Mouse (Mus musculus) urinary bladder, postnatal 25 days (tissue): ENCODE data around the gene Chst14.

Experiments
- DNase-seq: peaks from one replicate; pipeline ENCODE4 v3.0.0; 2022; ENCODE audit warnings: low spot score

Gene Chst14

DNA sequence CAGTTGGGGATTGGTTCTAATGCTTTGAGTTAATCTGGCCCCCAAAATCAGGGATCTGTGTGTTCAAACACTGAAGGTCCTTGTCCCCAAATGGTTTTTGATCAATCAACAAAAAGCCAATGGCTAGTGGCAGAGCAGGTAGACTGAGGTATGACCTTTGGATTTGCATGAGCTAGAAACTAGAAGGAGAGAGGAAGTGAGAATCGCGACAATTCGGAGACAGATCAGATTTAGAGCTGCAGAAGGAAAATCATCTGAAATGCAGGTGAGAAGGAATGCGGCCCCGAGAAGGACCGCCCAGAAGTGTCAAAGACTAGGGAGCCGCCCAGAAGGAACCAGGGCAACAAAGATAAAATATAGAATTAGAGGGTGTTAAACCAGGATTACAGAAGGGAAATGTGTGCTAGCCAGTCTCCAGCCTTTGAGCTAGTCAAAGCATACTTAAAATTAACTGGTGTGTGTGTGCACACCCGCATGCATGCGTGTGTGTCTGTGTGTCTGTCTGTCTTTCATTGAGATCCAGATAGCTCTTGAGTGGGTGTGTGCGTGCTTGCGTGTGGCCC is 43.4 kb downstream of the Chst14 start:
- DNase-seq, result no peak

DNA sequence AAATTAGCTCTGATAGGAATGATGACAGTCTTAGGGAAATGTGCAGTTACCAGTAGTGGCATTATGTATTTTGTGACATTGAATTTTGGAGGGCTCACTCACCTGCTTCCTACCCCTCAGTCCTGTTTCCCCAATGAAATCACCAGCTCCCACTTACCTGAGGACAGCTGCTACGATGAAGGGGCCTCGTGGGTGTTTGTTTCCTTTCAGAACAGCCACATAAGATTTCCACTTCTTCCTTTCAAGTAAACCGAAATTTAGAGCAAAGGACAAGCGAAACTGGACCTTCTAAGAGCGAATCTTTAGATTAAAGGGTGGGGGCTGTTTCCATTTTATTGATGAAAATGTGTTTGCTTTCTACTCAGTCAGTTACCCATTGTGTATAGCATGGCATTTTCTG is 45.8 kb downstream of the Chst14 start:
- DNase-seq, result no peak

DNA sequence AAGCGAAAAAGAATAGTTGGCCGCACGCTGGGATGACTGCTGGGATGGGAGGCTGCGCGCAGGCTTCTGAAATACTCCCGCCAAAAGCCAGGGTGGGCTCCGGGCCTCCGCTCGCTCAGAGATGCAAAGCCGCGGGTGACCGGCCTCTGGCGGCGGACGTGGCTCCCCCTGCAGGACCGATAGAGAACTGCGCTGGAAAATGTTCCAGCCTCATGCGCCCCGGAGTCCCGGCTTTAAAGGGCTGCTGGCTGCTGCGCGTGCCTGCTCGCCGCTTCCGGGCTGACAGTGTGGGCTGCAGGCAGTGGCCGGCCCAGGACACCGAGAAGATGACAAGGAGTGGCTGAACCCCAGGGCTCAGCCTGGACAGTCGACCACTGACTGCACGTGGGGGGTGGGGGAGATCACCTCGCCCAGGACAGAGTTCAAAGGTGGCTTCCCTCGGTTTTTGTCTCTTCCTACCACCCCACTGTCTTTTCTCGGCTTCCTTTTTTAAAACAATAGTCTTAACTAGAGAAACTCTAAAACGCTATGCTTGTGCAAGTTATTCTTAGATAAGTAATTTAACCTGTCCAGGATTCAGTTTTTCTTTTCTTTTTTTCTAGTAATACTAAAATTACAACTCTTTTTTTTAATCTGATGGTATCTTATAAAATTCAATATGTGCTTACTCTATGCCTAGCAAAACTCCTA is 46.5 kb downstream of the Chst14 start:
- peak; percentile 77 for DNase-seq

DNA sequence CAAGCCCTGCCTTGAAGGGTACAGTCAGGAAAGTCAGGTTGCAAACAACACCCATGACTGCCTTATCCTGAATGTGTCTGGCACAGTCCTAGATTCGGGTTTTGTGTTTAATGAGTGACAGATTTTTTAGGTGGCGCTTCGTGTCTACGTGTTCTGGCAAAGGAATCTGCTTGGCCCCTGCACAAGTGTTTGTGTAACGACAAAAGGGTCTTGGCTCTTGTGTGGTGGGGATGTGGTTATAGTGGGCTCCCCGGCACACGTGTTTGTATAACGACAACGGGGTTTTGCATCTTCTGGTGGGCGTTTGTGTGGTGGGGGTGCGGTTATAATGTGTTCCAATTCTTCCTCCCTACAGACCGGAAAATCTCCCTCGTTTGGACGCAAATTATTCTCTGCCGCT is 49.6 kb downstream of the Chst14 start:
- no peak for DNase-seq

DNA sequence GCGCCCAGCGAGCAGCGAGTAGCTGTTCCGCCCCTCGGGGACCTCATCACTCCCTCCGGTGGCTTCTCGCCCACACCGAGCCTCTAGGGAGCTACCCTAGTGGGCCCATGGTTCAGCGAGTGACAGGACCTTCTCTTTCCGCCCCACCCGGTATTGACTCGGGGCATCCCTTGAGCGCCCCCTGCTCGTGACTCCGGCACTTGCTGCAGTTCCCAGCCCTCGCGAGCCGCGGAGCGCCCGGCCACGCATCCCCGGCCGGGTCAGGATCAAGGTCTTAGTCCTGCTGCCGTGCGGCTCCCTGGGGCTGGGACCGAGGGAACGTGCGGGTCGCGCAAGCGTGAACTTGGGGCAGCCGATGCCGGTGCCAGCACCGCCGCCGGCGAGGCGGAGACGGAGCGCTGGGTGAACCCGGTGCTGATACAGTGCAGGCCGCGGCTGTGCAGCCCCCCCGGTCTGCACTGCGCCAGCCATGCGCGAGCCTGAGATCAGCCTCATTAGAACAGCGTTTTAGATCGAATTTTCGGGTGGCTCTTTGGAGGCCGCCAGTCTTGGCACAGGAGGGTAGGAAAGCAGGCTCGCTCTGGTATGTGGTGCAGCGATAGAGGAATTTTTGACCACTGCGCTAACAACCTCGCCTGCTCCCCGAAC is 50.1 kb downstream of the Chst14 start:
- DNase-seq, result peak; percentile 86

DNA sequence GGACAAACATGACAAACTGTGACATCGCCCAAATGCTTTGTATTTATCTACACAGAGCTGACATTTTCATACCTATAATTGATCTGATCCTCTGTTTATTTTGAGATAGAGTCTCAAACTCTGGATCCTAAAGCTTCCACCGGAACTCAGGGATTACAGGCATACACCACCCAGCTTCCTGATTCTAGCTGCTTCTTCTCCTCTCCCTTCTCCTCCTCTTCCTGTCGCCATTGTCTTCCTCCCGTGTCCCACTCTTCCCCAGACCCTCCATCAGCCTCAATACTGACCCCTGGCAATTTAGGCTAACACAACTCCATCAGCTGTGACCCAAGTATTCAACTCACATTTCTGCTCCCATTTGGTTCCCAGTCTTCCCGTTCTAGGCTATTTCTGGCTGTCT is 50.6 kb downstream of the Chst14 start:
- DNase-seq, result no peak

DNA sequence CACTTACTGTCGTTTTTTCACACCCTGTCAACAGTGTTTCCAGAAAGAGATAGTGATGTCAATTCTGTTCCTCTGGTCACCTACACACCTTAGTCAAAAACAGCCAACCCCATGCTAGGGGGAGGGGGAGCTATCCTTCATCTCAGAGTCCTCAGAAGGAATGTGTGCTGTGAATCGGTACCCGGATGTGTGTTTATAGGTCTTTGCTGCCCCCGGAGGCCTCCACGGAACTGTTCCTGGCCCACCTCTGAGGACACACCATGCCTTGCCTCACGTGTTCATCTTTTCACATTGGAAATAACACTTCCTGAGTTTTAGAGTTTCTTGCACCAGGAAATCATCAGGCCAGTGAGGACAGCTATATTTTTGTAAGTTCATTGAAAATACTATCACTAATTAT is 51.8 kb downstream of the Chst14 start:
- no peak for DNase-seq
